ENCODE assay signal across 12 mouse cellular contexts in the genomic region with DNA sequence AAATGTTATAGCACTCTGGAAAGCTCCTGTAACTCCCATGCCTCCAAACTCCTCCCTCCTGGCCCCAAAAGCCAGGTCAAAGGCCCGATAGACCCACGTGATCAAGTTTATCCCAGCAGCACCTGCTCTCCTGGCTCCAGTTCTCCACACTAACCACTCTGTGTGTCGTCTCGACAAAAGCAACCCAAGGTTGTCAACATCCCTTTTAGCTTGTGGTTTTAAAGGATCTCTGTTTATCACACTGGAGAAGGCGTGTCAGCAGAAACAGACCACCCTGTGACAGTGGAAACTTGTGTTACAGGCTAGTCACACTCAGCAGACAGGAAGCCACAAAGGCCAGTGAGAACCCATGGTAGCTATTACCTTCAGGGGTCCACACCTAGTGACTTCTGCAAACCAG.
DNase-seq lines count a peak whose midpoint lies in the region; ATAC-seq and TF ChIP-seq lines count a peak whose summit lies in the region.
"Had no signal": no experiment of that assay in that cellular context is flagged by ENCODE, and none has a peak within 500 bp of the region (broad histone marks: within the 10 kb centered on the region; RNA-seq: fewer than 3 reads in every experiment).

No protein-coding gene starts in this region.

- H3K4me2 ChIP-seq in lung, postnatal 0 days (replicated peaks; ENCODE audit: low read depth, low read length), result no peak overlapping the region
- H3K4me2 ChIP-seq: forebrain, embryonic 12.5 days; heart, embryonic 12.5 days; kidney, embryonic 15.5 days; midbrain, embryonic 11.5 days had no signal

- no peaks in the 10 kb centered on the region for H3K36me3 ChIP-seq in lung, postnatal 0 days (ENCODE audit: insufficient read depth, low read length)
- H3K36me3 ChIP-seq: forebrain, embryonic 12.5 days; heart, embryonic 12.5 days; kidney, embryonic 15.5 days had no signal

- ATAC-seq in lung, postnatal 0 days, result no peak
- ATAC-seq in megakaryocyte, adult 5-6 weeks (ENCODE audit: poor library complexity, severe bottlenecking), result peak; percentile 80
- ATAC-seq: Patski had no signal

- H3K27ac ChIP-seq in lung, postnatal 0 days (ENCODE audit: low read length), result no peak overlapping the region
- H3K27ac ChIP-seq: forebrain, embryonic 12.5 days; kidney, embryonic 15.5 days had no signal

- H3K4me3 ChIP-seq in lung, postnatal 0 days (ENCODE audit: low read depth, low read length), result no peak overlapping the region
- H3K4me3 ChIP-seq: forebrain, embryonic 12.5 days; heart, embryonic 12.5 days; kidney, embryonic 15.5 days had no signal

- WGBS in lung, postnatal 0 days, result 64% methylated on average over 5 of the region's 5 CpGs

- H3K27me3 ChIP-seq in lung, postnatal 0 days (replicated peaks; ENCODE audit: insufficient read depth, low read length), result no peaks in the 10 kb centered on the region
- H3K27me3 ChIP-seq: forebrain, embryonic 12.5 days; heart, embryonic 12.5 days; kidney, embryonic 15.5 days; Patski had no signal

- H3K9me3 ChIP-seq in lung, postnatal 0 days (ENCODE audit: low read length), result no peaks in the 10 kb centered on the region
- H3K9me3 ChIP-seq: forebrain, embryonic 12.5 days; heart, embryonic 12.5 days; kidney, embryonic 15.5 days had no signal

- peak; percentile 15 for DNase-seq in lung, postnatal 25 days (ENCODE audit: low spot score)
- no peak for DNase-seq in lung, postnatal 0 days (ENCODE audit: low spot score)
- peak; percentile 2 for DNase-seq in c-Kit-positive CD71-positive TER-119-positive erythroid progenitor cells, embryonic 14.5 days (ENCODE audit: low spot score)
- peak; percentile 17 to 39 for DNase-seq in thymus, postnatal 36 days
- no peak for DNase-seq in cerebellum, postnatal 10 days
- DNase-seq in gastrocnemius, adult 8-10 months (ENCODE audit: low spot score in 2 of 2), result no peak

- H3K4me1 ChIP-seq in lung, postnatal 0 days (ENCODE audit: insufficient read depth, low read depth, low read length), result no peaks in the 10 kb centered on the region
- H3K4me1 ChIP-seq: forebrain, embryonic 12.5 days had no signal

- no peak for TF ChIP-seq EP300 in lung, postnatal 0 days (IDR thresholded peaks at IDR 0.05)

- H3K9ac ChIP-seq in lung, postnatal 0 days (replicated peaks; ENCODE audit: low read depth), result no peak overlapping the region
- H3K9ac ChIP-seq: forebrain, embryonic 12.5 days; heart, embryonic 12.5 days; kidney, embryonic 15.5 days had no signal

- TF ChIP-seq CTCF in lung, postnatal 0 days (IDR thresholded peaks at IDR 0.05), result no peak

Comparison
In these comparisons a context has a peak if more than half of its experiments do, and no peak if none do; other contexts are left out.
1. DNase-seq: peak in lung, postnatal 25 days (single experiment), c-Kit-positive CD71-positive TER-119-positive erythroid progenitor cells, embryonic 14.5 days (single experiment) and thymus, postnatal 36 days (2 of 2); none in lung, postnatal 0 days (single experiment), cerebellum, postnatal 10 days (0 of 2) and gastrocnemius, adult 8-10 months (0 of 2).